Mouse (Mus musculus) heart, adult 2 months (tissue): ENCODE data around the gene Kcnj13. TPM values are rescaled to one million over a fixed set of nuclear protein-coding genes. Genes with fewer than 3 reads are reported as not detected.
A peak's percentile ranks its signal among the peaks of the same experiment; 100 is the strongest.

Source experiments
- DNase-seq, 2 experiments: peaks; one replicate each; pipeline ENCODE4 v3.0.0; 2021
- H3K27ac ChIP-seq: fragments of 200-600 bp; 2 replicates; pipeline ENCODE4 v1.8.1; 2022
- H3K27me3 ChIP-seq: fragments of 200-500 bp; 2 replicates; pipeline ENCODE4 v1.6.1; 2012; ENCODE audit warnings: mild to moderate bottlenecking, low read length, inconsistent platforms, mixed read lengths; ENCODE audit not compliant: control insufficient read depth, insufficient read depth
- H3K36me3 ChIP-seq: fragments of 200-500 bp; 2 replicates; pipeline ENCODE4 v1.6.1; 2012; ENCODE audit warnings: low read length, inconsistent platforms; ENCODE audit not compliant: control insufficient read depth, insufficient read depth
- H3K4me1 ChIP-seq: fragments of 200-500 bp; 2 replicates; pipeline ENCODE4 v1.6.1; 2011; ENCODE audit warnings: low read length; ENCODE audit not compliant: control insufficient read depth, insufficient read depth
- H3K4me3 ChIP-seq: fragments of 200-600 bp; 2 replicates; pipeline ENCODE4 v1.8.1; 2022
- H3K79me2 ChIP-seq: fragments of 200-500 bp; replicated peaks from 2 replicates; pipeline ENCODE4 v1.6.1; 2012; ENCODE audit warnings: mild to moderate bottlenecking, inconsistent platforms, low read length, moderate library complexity, mixed read lengths; ENCODE audit not compliant: control insufficient read depth, insufficient read depth
- H3K9ac ChIP-seq: fragments of 200-500 bp; 2 replicates; pipeline ENCODE4 v1.6.1; 2012; ENCODE audit warnings: low read depth, mild to moderate bottlenecking, control low read depth, inconsistent platforms, low read length, mixed read lengths
- CTCF ChIP-seq: fragments of 200-600 bp; IDR thresholded peaks from 2 replicates; pipeline ENCODE4 v1.8.1; 2022; ENCODE audit warnings: antibody characterized with exemption, mild to moderate bottlenecking, moderate library complexity
- EP300 ChIP-seq: fragments of 200-500 bp; IDR thresholded peaks from 2 replicates; pipeline ENCODE4 v1.6.1; 2011; ENCODE audit warnings: low read depth, low read length, control low read depth; ENCODE audit not compliant: insufficient read depth
- POLR2A ChIP-seq: fragments of 200-500 bp; IDR thresholded peaks from 2 replicates; pipeline ENCODE4 v1.6.1; 2011; ENCODE audit warnings: mild to moderate bottlenecking, low read depth, low read length, control low read depth; ENCODE audit not compliant: insufficient read depth
- WGBS: fragments of 180-500 bp; shearing (Covaris S2); methylation state at CpG from one replicate; pipeline ENCODE4 v1.1.7; 2018; 5-methylcytosine and 5-hydroxymethylcytosine counted together
- intact Hi-C: fragments of 180-260 bp; cut with DNase I; formaldehyde crosslinking; loops from one replicate; pipeline ENCODE4 v1.15.1; 2025
- polyA plus RNA-seq: library from polyadenylated mRNA; depleted of rRNA; stranded (reverse); fragments of >200 nt; gene quantifications from 2 replicates; pipeline ENCODE4 v1.2.3, GENCODE M21; 2012; rRNA removed
- total RNA-seq, 2 experiments: library from RNA; stranded (reverse); gene quantifications; 2 replicates each; pipeline ENCODE4 v1.2.3; 2021

Gene Kcnj13
- total and polyA plus RNA-seq, 3 experiments: 0.29 TPM; not detected in 2

- intact Hi-C loops: no loop called here
- H3K36me3 ChIP-seq: peaks cover 4% of the 10 kb centered on the region
- no peak overlapping the region for H3K4me3 ChIP-seq
- no peaks in the 10 kb centered on the region for H3K27me3 ChIP-seq
- H3K9ac ChIP-seq: no peak overlapping the region
- TF ChIP-seq EP300: no peak
- peak; percentile 37 for TF ChIP-seq CTCF
- DNase-seq: no peak
- no peak overlapping the region for H3K27ac ChIP-seq
- no peaks in the 10 kb centered on the region for H3K4me1 ChIP-seq
- WGBS: 92% methylated on average over 1 of the region's 1 CpGs
- H3K79me2 ChIP-seq: no peaks in the 10 kb centered on the region
These were observed 14.6 kb downstream of the Kcnj13 start for GRCm38 (mm10) chr1:87379919-87380318.

DNA sequence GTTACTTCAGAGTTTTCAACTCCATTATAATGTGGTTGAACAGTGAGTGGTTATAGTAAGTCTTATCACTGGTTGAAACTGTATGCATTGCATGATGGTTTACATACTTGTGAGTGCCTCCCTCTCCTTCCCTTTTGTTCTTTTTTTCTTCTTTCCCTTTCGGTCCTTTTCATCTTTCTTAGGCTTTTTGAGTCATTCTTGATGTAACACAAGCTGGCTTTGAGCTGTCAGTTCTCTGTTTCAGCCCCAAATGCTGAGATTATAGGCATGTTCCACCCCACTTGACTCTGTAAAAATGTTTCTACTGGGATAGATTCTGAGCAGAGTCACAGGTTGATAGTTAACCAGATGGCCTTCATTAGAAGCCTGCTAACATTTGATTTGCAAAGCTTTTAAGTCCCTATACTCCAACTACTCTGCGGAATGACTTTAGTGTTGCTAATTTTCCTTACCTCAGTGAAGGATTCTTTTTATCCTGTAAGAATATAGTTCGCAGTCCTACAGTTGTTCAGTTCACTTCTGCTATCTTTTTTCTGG lies 16.4 kb downstream of the Kcnj13 start:
- WGBS: 89% methylated on average over 3 of the region's 3 CpGs
- no peak for DNase-seq
- Histone ChIP-seq H3K27me3 (no peaks in the 10 kb centered on the region), H3K36me3 (peaks cover 4% of the 10 kb centered on the region), H3K27ac (no peak overlapping the region), H3K79me2 (no peaks in the 10 kb centered on the region), H3K4me1 (no peaks in the 10 kb centered on the region), H3K4me3 (no peak overlapping the region), H3K9ac (no peak overlapping the region)
- intact Hi-C loops: no loop called here
- TF ChIP-seq POLR2A (no peak), EP300 (no peak), CTCF (no peak)

DNA sequence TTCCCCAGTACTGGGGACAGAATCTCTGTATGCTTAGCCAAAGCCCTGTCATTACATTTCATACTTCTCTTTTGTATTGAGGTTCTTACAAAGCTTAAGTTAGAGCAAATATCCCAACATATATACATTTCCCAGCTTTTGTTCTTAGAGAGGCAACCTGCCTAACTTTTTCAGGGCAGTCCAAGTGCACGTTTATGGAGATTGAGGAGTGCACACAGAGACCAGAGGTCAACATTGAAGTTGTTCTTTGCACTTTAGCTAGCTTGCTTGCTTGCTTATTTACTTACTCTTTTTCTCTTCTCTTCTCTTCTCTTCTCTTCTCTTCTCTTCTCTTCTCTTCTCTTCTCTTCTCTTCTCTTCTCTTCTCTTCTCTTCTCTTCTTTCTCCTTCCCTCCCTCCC lies 34.3 kb downstream of the Kcnj13 start:
- no peaks in the 10 kb centered on the region for H3K4me1 ChIP-seq
- intact Hi-C loops: no loop called here
- H3K36me3 ChIP-seq: peaks cover 2% of the 10 kb centered on the region; the same call in 1 of the 2 replicates
- no peak overlapping the region for H3K27ac ChIP-seq
- no peak overlapping the region for H3K4me3 ChIP-seq
- WGBS: 71% methylated on average over 1 of the region's 1 CpGs
- H3K9ac ChIP-seq: no peak overlapping the region
- H3K79me2 ChIP-seq: no peaks in the 10 kb centered on the region
- no peaks in the 10 kb centered on the region for H3K27me3 ChIP-seq
- TF ChIP-seq EP300: no peak
- TF ChIP-seq POLR2A: no peak
- TF ChIP-seq CTCF: no peak
- no peak for DNase-seq

DNA sequence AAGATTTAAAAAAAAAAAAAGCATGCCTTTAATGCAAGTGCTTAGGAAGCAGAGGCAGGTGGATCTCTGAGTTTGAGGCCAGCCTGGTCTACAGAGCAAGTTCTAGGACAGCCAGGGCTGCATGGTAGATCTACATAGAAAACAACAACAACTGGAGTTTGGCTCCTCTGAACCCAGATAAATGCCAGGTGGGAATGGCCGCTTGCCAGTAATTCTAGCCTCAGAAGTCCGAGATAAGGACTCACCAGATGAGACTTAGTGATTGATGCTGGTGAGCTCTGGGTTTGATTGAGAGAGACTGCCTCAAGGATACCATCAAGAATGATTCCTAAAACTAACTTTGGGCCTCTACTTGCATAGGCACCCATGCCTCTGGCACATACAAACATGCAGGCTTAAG lies 44.0 kb downstream of the Kcnj13 start:
- WGBS: 67% methylated on average over 2 of the region's 2 CpGs
- Histone ChIP-seq H3K4me3 (no peak overlapping the region), H3K79me2 (peaks cover 2% of the 10 kb centered on the region; the same call in 1 of the 2 replicates), H3K27me3 (no peaks in the 10 kb centered on the region), H3K27ac (no peak overlapping the region), H3K36me3 (no peaks in the 10 kb centered on the region; the same call in 1 of the 2 replicates), H3K9ac (no peak overlapping the region), H3K4me1 (no peaks in the 10 kb centered on the region; the same call in 1 of the 2 replicates)
- DNase-seq: no peak
- TF ChIP-seq POLR2A: no peak
- TF ChIP-seq CTCF: no peak
- intact Hi-C loops: loop anchor here (10.0 kb wide), 1 partner anchor 106 kb away; no protein-coding TSS in a partner anchor

Other genes starting within 250 kb of the Kcnj13 start
- gene Ecel1, start 238.2 kb downstream of the Kcnj13 start, total RNA-seq: not detected
- gene Ecel1, start 238.2 kb downstream of the Kcnj13 start, polyA plus RNA-seq: 0.09 and 0.31 TPM in 2 replicates
- gene Prss56, start 211.4 kb downstream of the Kcnj13 start, total RNA-seq: not detected
- not detected in 2 replicates for gene Prss56, start 211.4 kb downstream of the Kcnj13 start, polyA plus RNA-seq
- gene Chrnd, start 204.1 kb downstream of the Kcnj13 start, total RNA-seq: not detected
- gene Chrnd, start 204.1 kb downstream of the Kcnj13 start, polyA plus RNA-seq: not detected in 2 replicates
- gene Chrng, start 190.1 kb downstream of the Kcnj13 start, total RNA-seq: not detected
- not detected in 2 replicates for gene Chrng, start 190.1 kb downstream of the Kcnj13 start, polyA plus RNA-seq
- 10 to 100 TPM; 44.1 to 47.2 TPM for gene Eif4e2, start 180.8 kb downstream of the Kcnj13 start, total RNA-seq
- 25.8 and 37.2 TPM in 2 replicates for gene Eif4e2, start 180.8 kb downstream of the Kcnj13 start, polyA plus RNA-seq
- 1 to 10 TPM; 3.1 to 5.1 TPM for gene Efhd1, start 130.4 kb downstream of the Kcnj13 start, total RNA-seq
- 6.6 and 12.3 TPM in 2 replicates for gene Efhd1, start 130.4 kb downstream of the Kcnj13 start, polyA plus RNA-seq
- 10 to 100 TPM; 47.4 to 47.7 TPM for gene Gigyf2, start 67.7 kb downstream of the Kcnj13 start, total RNA-seq
- gene Gigyf2, start 67.7 kb downstream of the Kcnj13 start, polyA plus RNA-seq: 19.3 and 33.5 TPM in 2 replicates
- gene Snorc, start 75.5 kb upstream of the Kcnj13 start, total RNA-seq: not detected
- 1.6 TPM in 1 of 2 replicates, not detected in the other for gene Snorc, start 75.5 kb upstream of the Kcnj13 start, polyA plus RNA-seq
- gene Neu2, start 115.2 kb upstream of the Kcnj13 start, total RNA-seq: not detected
- 0.27 TPM in 1 of 2 replicates, not detected in the other for gene Neu2, start 115.2 kb upstream of the Kcnj13 start, polyA plus RNA-seq
- under 1 TPM; 0.23 to 0.32 TPM for gene Ngef, start 179.1 kb upstream of the Kcnj13 start, total RNA-seq
- 0.53 and 0.70 TPM in 2 replicates for gene Ngef, start 179.1 kb upstream of the Kcnj13 start, polyA plus RNA-seq
- gene Inpp5d, start 225.6 kb upstream of the Kcnj13 start, total RNA-seq: 10 to 100 TPM; 13.2 to 13.8 TPM
- 8.4 and 13.5 TPM in 2 replicates for gene Inpp5d, start 225.6 kb upstream of the Kcnj13 start, polyA plus RNA-seq